Comparison of ENCODE assay signal across 8 mouse cellular contexts in genomic region chr17:56716655-56717362, GRCm38 (mm10). TPM values are rescaled to one million over a fixed set of nuclear protein-coding genes. Genes with fewer than 3 reads are reported as not detected.
DNase-seq lines count a peak whose midpoint lies in the region; ATAC-seq and TF ChIP-seq lines count a peak whose summit lies in the region.

No protein-coding gene starts in this region.

- H3K4me2 ChIP-seq in kidney, embryonic 14.5 days (replicated peaks; ENCODE audit: low read depth, low read length), result peak overlapping the region; percentile 77
- H3K4me2 ChIP-seq in limb, embryonic 15.5 days, result peak overlapping the region; percentile 85

- TF ChIP-seq POLR2A in bone marrow macrophage, adult 2 months (IDR thresholded peaks at IDR 0.05; ENCODE audit: borderline replicate concordance, low read depth, low read length), result no peak
- TF ChIP-seq POLR2A in embryonic fibroblast, embryonic 13.5 days (IDR thresholded peaks at IDR 0.05; ENCODE audit: low read depth, low read length), result peak; percentile 79

- WGBS in kidney, embryonic 14.5 days, result under 1% methylated on average over 51 of the region's 55 CpGs
- WGBS in limb, embryonic 15.5 days, result under 1% methylated on average over 55 of the region's 55 CpGs

- DNase-seq in A20 (ENCODE audit: low read depth, low spot score), result peak; percentile 99
- DNase-seq in heart, adult 9 months (ENCODE audit: low spot score in 2 of 2), result peak; percentile 96 to 99
- peak; percentile 92 to 96 for DNase-seq in monocyte, adult 2 months (ENCODE audit: low read depth in 1 of 2, low spot score in 2 of 2)
- DNase-seq in spleen, postnatal 36 days (ENCODE audit: low spot score in 2 of 2), result peak; percentile 96 to 99

- H3K4me1 ChIP-seq in bone marrow macrophage, adult 2 months (ENCODE audit: control insufficient read depth, insufficient read depth, low read length), result peaks cover 10% of the 10 kb centered on the region
- H3K4me1 ChIP-seq in embryonic fibroblast, embryonic 13.5 days (ENCODE audit: control insufficient read depth, insufficient read depth, low read length), result no peaks in the 10 kb centered on the region; the same call in 1 of the 2 replicates
- H3K4me1 ChIP-seq in kidney, embryonic 14.5 days (ENCODE audit: control insufficient read depth, insufficient read depth, low read length), result peaks cover 7% of the 10 kb centered on the region
- peaks cover 53% of the 10 kb centered on the region for H3K4me1 ChIP-seq in limb, embryonic 15.5 days

- peaks cover 24% of the 10 kb centered on the region for H3K36me3 ChIP-seq in kidney, embryonic 14.5 days (ENCODE audit: control insufficient read depth, insufficient read depth, low read length)
- H3K36me3 ChIP-seq in limb, embryonic 15.5 days, result peaks cover 22% of the 10 kb centered on the region

- no peak overlapping the region for H3K27ac ChIP-seq in bone marrow macrophage, adult 2 months (ENCODE audit: insufficient read depth, low read depth, low read length)
- peak overlapping the region; percentile 7; the same call in 1 of the 2 replicates for H3K27ac ChIP-seq in embryonic fibroblast, embryonic 13.5 days (ENCODE audit: insufficient read depth, low read length)
- H3K27ac ChIP-seq in kidney, embryonic 14.5 days (ENCODE audit: low read depth, low read length), result peak overlapping the region; percentile 63
- peak overlapping the region; percentile 89 for H3K27ac ChIP-seq in limb, embryonic 15.5 days

- H3K4me3 ChIP-seq in bone marrow macrophage, adult 2 months (ENCODE audit: insufficient read depth, low read length), result peak overlapping the region; percentile 86
- peak overlapping the region; percentile 62 for H3K4me3 ChIP-seq in embryonic fibroblast, embryonic 13.5 days (ENCODE audit: insufficient read depth, low read length)
- peak overlapping the region; percentile 84 for H3K4me3 ChIP-seq in kidney, embryonic 14.5 days (ENCODE audit: low read length)
- peak overlapping the region; percentile 83 for H3K4me3 ChIP-seq in limb, embryonic 15.5 days

- H3K9me3 ChIP-seq in kidney, embryonic 14.5 days (ENCODE audit: control insufficient read depth, low read length), result no peaks in the 10 kb centered on the region
- H3K9me3 ChIP-seq in limb, embryonic 15.5 days, result no peaks in the 10 kb centered on the region

- no peaks in the 10 kb centered on the region for H3K27me3 ChIP-seq in kidney, embryonic 14.5 days (ENCODE audit: control insufficient read depth, insufficient read depth, low read length)
- no peaks in the 10 kb centered on the region for H3K27me3 ChIP-seq in limb, embryonic 15.5 days

- TF ChIP-seq CTCF in bone marrow macrophage, adult 2 months (IDR thresholded peaks at IDR 0.05; ENCODE audit: low read depth, low read length), result no peak
- TF ChIP-seq CTCF in embryonic fibroblast, embryonic 13.5 days (IDR thresholded peaks at IDR 0.05; ENCODE audit: borderline replicate concordance, insufficient read depth, low read length), result no peak

- H3K9ac ChIP-seq in kidney, embryonic 14.5 days (ENCODE audit: low read depth, low read length), result peak overlapping the region; percentile 82
- H3K9ac ChIP-seq in limb, embryonic 15.5 days, result peak overlapping the region; percentile 89

- peak; percentile 93 for ATAC-seq in kidney, embryonic 14.5 days (ENCODE audit: low FRiP score, low TSS enrichment)
- ATAC-seq in limb, embryonic 15.5 days (ENCODE audit: insufficient number of reproducible peaks, low FRiP score, low TSS enrichment, low read depth), result peak; percentile 92

RNA-seq across cellular contexts. Expression of gene Ndufa11, which starts 0.8 kb away (rescaled TPM):
- polyA plus RNA-seq in bone marrow macrophage, adult 2 months (2012; ENCODE audit: insufficient read depth, insufficient read length, missing spikeins), result 75.1 and 96.1 TPM in 2 replicates
- 114 and 127 TPM in 2 replicates for polyA plus RNA-seq in embryonic fibroblast, embryonic 13.5 days (2011; ENCODE audit: insufficient read length, low read depth, missing spikeins)
- 447 and 572 TPM in 2 replicates for polyA plus RNA-seq in kidney, embryonic 14.5 days (2014; fragmentation: Nextera tagmentation; extraction: Ambion mirVana)
- 370 and 405 TPM in 2 replicates for polyA plus RNA-seq in limb, embryonic 15.5 days (2015; fragmentation: Nextera tagmentation; extraction: Ambion mirVana)

RNA-seq across cellular contexts. Expression of gene Vmac, which starts 1.0 kb away (rescaled TPM):
- polyA plus RNA-seq in bone marrow macrophage, adult 2 months (2012; ENCODE audit: insufficient read depth, insufficient read length, missing spikeins), result 11.0 and 13.7 TPM in 2 replicates
- 15.0 and 15.1 TPM in 2 replicates for polyA plus RNA-seq in embryonic fibroblast, embryonic 13.5 days (2011; ENCODE audit: insufficient read length, low read depth, missing spikeins)
- polyA plus RNA-seq in kidney, embryonic 14.5 days (2014; fragmentation: Nextera tagmentation; extraction: Ambion mirVana), result 17.6 and 23.6 TPM in 2 replicates
- polyA plus RNA-seq in limb, embryonic 15.5 days (2015; fragmentation: Nextera tagmentation; extraction: Ambion mirVana), result 18.1 and 18.2 TPM in 2 replicates

RNA-seq across cellular contexts. Expression of gene Nrtn, which starts 40.5 kb away (rescaled TPM):
- 0.55 and 0.80 TPM in 2 replicates for polyA plus RNA-seq in bone marrow macrophage, adult 2 months (2012; ENCODE audit: insufficient read depth, insufficient read length, missing spikeins)
- polyA plus RNA-seq in embryonic fibroblast, embryonic 13.5 days (2011; ENCODE audit: insufficient read length, low read depth, missing spikeins), result not detected in 2 replicates
- polyA plus RNA-seq in kidney, embryonic 14.5 days (2014; fragmentation: Nextera tagmentation; extraction: Ambion mirVana), result 9.5 and 12.9 TPM in 2 replicates
- 15.2 and 20.5 TPM in 2 replicates for polyA plus RNA-seq in limb, embryonic 15.5 days (2015; fragmentation: Nextera tagmentation; extraction: Ambion mirVana)

RNA-seq across cellular contexts. Expression of gene Ranbp3, which starts 43.7 kb away (rescaled TPM):
- 36.9 and 38.5 TPM in 2 replicates for polyA plus RNA-seq in bone marrow macrophage, adult 2 months (2012; ENCODE audit: insufficient read depth, insufficient read length, missing spikeins)
- polyA plus RNA-seq in embryonic fibroblast, embryonic 13.5 days (2011; ENCODE audit: insufficient read length, low read depth, missing spikeins), result 42.3 and 45.7 TPM in 2 replicates
- polyA plus RNA-seq in kidney, embryonic 14.5 days (2014; fragmentation: Nextera tagmentation; extraction: Ambion mirVana), result 80.7 and 107 TPM in 2 replicates
- 86.0 and 90.5 TPM in 2 replicates for polyA plus RNA-seq in limb, embryonic 15.5 days (2015; fragmentation: Nextera tagmentation; extraction: Ambion mirVana)

RNA-seq across cellular contexts. Expression of gene Dus3l, which starts 47.7 kb away (rescaled TPM):
- 21.4 and 24.9 TPM in 2 replicates for polyA plus RNA-seq in bone marrow macrophage, adult 2 months (2012; ENCODE audit: insufficient read depth, insufficient read length, missing spikeins)
- 17.4 and 17.6 TPM in 2 replicates for polyA plus RNA-seq in embryonic fibroblast, embryonic 13.5 days (2011; ENCODE audit: insufficient read length, low read depth, missing spikeins)
- polyA plus RNA-seq in kidney, embryonic 14.5 days (2014; fragmentation: Nextera tagmentation; extraction: Ambion mirVana), result 37.8 and 48.0 TPM in 2 replicates
- 43.9 and 45.5 TPM in 2 replicates for polyA plus RNA-seq in limb, embryonic 15.5 days (2015; fragmentation: Nextera tagmentation; extraction: Ambion mirVana)
